Mouse (Mus musculus) kidney, adult 9 months (tissue): Measurements from ENCODE around the gene Lrrc27.

Experiments used
- DNase-seq: peaks from one replicate; pipeline ENCODE4 v3.0.0; 2022

Gene Lrrc27

GRCm38 (mm10) chr7:139214596-139215340 lies 2.0 kb downstream of the Lrrc27 start:
- no peak for DNase-seq

- no peak for DNase-seq
Observed at GRCm38 (mm10) chr7:139215516-139215915, 2.7 kb downstream of the Lrrc27 start.

- no peak for DNase-seq
Observed at GRCm38 (mm10) chr7:139215946-139216345, 3.2 kb downstream of the Lrrc27 start.

GRCm38 (mm10) chr7:139216464-139216863 lies 3.7 kb downstream of the Lrrc27 start:
- DNase-seq: no peak

- no peak for DNase-seq
Observed at GRCm38 (mm10) chr7:139217046-139217445, 4.3 kb downstream of the Lrrc27 start.

- DNase-seq: peak; percentile 49
Observed at GRCm38 (mm10) chr7:139218641-139219415, 6.0 kb downstream of the Lrrc27 start.

- DNase-seq: no peak
Observed at GRCm38 (mm10) chr7:139219486-139219885, 6.7 kb downstream of the Lrrc27 start.

GRCm38 (mm10) chr7:139220303-139220702 lies 7.5 kb downstream of the Lrrc27 start:
- no peak for DNase-seq

GRCm38 (mm10) chr7:139221072-139221471 lies 8.3 kb downstream of the Lrrc27 start:
- DNase-seq: no peak

GRCm38 (mm10) chr7:139221856-139222255 lies 9.1 kb downstream of the Lrrc27 start:
- DNase-seq: no peak

GRCm38 (mm10) chr7:139222341-139222740 lies 9.6 kb downstream of the Lrrc27 start:
- no peak for DNase-seq

- DNase-seq: no peak
Observed at GRCm38 (mm10) chr7:139224070-139224469, 11.3 kb downstream of the Lrrc27 start.

GRCm38 (mm10) chr7:139224725-139225124 lies 11.9 kb downstream of the Lrrc27 start:
- DNase-seq: peak; percentile 55

DNA sequence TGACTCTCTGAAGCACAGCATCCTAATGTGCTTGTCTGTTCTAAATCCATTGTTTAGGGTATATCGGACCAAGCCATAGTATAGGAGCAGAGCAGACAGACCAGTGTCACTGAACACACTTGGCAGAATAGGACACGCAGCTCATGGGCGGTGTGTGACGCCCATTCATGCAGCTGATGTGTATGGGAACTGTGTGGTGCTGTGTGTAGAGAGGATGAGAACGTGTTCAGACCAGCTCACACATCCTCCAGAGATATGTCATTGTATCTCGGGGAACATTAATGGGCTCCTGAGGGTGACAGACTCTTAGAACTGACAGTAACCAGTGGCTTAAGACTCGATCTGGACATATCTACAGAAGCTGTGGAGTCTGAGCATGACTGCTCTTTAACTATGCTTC lies 13.6 kb downstream of the Lrrc27 start:
- DNase-seq: no peak

DNA sequence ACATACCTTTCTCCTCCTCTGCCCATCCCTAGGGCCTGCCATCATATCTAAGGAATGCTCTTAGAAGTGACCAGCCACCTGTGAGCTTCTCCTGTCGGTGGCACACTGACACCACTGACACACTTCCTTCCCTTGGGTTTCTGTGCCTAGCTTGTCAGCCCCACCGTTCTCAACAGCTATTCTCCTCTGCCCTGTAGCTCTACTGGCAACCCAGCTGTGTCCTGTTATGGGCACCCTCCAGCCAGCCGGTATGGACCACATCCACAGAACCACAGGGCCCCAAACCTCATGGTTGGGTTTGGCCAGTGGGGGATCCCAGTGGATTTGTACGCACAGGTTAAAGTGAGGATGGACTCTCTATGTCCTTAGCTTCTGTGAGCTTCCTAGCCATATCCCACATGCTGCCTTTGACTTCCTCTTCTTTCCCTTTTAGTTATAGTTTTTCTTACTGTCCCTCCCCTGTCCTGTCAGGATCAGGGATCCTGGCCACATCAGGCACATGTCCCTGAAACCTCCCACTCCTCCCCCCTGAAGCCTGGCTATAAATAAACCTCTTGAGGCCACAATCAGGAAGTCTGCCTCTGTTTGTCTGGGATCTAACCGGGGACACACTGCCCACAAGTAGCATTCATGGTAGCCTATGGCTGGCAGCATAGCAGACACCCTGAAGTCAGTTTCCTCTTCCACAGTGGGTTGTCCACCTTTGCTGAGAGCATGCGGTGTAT lies 15.8 kb downstream of the Lrrc27 start:
- DNase-seq: no peak

GRCm38 (mm10) chr7:139229837-139230236 lies 17.0 kb downstream of the Lrrc27 start:
- no peak for DNase-seq

GRCm38 (mm10) chr7:139230241-139230640 lies 17.5 kb downstream of the Lrrc27 start:
- DNase-seq: no peak

- DNase-seq: peak; percentile 88
Observed at GRCm38 (mm10) chr7:139233714-139234113, 20.9 kb downstream of the Lrrc27 start.

- peak; percentile 58 for DNase-seq
Observed at GRCm38 (mm10) chr7:139234426-139235188, 21.8 kb downstream of the Lrrc27 start.

DNA sequence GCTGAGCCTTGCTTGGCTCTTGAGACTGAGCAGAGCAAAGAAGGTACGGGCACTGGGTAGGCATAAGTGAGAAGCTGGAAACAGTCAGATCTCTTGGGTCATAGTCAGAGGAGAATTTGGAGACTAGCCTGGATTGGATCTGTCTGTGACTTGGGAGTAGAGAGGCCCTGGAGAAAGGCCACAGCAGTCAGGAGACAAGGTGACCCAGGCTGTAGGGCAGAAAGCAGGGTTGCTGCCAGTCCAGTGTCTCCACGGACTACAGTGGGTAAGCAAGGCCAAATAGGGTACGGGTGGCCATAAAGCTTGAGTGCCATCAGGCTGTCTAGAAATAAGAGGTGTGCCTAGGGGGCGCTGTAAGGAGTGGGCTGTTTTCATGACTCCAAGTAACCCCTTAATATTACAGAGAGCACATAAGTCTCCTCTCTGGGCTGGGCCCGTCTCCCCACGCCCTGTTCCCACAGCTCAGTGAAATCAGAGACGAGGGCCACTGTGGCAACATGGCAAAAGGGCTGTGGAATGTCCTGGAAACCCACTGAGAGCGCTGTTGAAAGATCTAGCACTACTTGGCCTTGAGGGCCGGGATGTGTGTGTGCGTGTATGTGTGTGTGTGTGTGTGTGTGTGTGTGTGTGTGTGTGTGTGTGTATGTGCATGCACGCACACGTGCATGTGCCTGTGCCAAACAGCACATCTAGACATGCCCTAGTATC lies 23.0 kb downstream of the Lrrc27 start:
- DNase-seq: no peak

DNA sequence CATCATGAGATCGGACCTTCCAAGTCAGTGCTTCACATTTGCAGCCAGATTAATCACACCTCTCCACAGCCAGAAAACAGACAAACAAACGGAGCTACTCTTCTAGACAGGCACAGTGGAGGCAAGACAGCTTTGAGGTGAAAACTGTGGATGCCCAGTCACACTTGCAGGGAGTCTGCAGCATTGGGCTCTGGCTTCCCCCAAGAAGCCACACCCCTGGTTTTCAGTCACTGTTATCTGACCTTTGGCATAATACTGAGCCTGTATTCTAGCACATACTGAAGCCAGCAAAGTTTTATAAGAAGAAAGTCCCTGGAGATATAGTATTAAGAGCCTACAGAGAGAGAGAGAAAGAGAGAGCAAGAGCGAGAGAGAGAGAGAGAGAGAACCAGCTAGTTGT lies 26.6 kb downstream of the Lrrc27 start:
- no peak for DNase-seq

DNA sequence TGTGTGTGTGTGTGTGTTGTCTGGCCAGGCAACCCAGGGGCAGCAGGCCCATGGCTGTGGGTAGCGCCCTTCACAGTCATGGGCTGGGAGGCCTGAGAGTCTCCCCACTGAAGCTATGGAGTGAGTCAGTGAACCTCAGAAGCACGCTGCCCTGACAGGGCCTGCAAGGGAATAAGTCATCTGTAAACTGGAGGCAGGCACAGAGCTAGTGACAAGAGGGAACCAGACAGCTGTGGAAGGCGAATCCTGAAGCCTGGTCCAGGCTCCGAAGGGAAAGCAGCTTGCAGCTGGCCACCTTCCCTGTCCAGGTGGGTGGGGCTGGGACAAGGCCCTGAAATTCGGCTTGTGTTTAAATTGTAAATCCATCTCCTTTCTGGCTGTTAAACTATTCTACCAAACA lies 33.3 kb downstream of the Lrrc27 start:
- DNase-seq: no peak
